Mouse (Mus musculus): Measurements from ENCODE around the gene Cacna1f. TPM values are rescaled to one million over a fixed set of nuclear protein-coding genes. Genes with fewer than 3 reads are reported as not detected.

Gene Cacna1f
- total and polyA plus RNA-seq, 2 experiments: under 0.01 to 0.04 TPM

DNA sequence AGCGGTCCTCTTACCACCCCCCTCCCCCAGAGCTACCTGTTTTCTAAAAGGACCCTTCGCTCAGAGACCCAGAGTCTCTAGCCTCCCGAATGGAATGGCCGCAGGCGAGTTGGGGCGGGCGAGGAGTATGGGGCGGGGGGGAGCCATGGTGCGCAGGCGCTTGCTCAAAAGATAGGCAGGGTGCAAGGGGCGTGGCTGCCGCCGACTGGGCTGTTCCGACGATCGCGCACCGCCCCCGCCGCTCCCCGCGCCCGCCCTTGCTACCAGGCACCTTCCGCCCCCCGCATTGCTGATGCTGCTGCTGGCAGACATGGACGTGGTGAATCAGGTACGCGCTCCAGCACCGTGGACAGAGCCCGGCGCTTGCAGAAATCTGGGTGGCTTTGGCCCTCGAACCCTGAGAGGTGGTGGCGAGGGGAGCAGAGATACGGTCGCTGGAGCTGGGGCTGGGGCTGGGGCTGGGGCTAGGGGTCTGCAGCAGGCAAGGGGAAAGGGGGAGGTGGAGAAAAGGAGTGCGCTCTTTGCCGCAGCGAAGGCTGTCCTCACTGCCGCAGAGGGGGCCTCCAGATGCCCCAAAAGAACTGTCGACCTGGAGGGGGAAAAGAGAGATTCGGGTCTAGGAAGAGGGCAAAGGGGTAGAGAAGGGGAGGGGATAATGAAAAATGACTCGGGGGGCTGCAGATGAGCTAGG lies 31.7 kb downstream of the Cacna1f start, which contains the start of gene Syp:
Gene Syp (plus strand): TSS at position 71 of the 691 bp plus-strand sequence.
- H3K27me3 ChIP-seq (ENCODE audit: control insufficient read depth, insufficient read depth, low read length): no peaks in the 10 kb centered on the region; the same call in 1 of the 2 replicates
- no peak within 1 kb of the TSS for H3K9ac ChIP-seq (ENCODE audit: low read depth, low read length)
- peak within 1 kb of the TSS; percentile 35; the same call in 1 of the 2 replicates for H3K4me3 ChIP-seq (ENCODE audit: insufficient read depth, low read depth, low read length)
- 1% methylated on average over 40 of the region's 42 CpGs for WGBS
- TF ChIP-seq CTCF (IDR thresholded peaks at IDR 0.05; ENCODE audit: low read depth, low read length): no peak
- no peak for TF ChIP-seq POLR2A (IDR thresholded peaks at IDR 0.05; ENCODE audit: extremely low read depth, insufficient read depth, low read length)
- no peaks in the 10 kb centered on the region for H3K79me2 ChIP-seq (ENCODE audit: control insufficient read depth, insufficient read depth, low read length)
- H3K4me1 ChIP-seq (ENCODE audit: control insufficient read depth, insufficient read depth, low read length): no peaks in the 10 kb centered on the region
- no peaks in the 10 kb centered on the region for H3K36me3 ChIP-seq (ENCODE audit: control insufficient read depth, insufficient read depth, low read length)
- no peak within 1 kb of the TSS for H3K27ac ChIP-seq (replicated peaks; ENCODE audit: insufficient read depth, low read depth, low read length)
- no peak for DNase-seq (ENCODE audit: extremely low read depth, low read depth, low spot score)

DNA sequence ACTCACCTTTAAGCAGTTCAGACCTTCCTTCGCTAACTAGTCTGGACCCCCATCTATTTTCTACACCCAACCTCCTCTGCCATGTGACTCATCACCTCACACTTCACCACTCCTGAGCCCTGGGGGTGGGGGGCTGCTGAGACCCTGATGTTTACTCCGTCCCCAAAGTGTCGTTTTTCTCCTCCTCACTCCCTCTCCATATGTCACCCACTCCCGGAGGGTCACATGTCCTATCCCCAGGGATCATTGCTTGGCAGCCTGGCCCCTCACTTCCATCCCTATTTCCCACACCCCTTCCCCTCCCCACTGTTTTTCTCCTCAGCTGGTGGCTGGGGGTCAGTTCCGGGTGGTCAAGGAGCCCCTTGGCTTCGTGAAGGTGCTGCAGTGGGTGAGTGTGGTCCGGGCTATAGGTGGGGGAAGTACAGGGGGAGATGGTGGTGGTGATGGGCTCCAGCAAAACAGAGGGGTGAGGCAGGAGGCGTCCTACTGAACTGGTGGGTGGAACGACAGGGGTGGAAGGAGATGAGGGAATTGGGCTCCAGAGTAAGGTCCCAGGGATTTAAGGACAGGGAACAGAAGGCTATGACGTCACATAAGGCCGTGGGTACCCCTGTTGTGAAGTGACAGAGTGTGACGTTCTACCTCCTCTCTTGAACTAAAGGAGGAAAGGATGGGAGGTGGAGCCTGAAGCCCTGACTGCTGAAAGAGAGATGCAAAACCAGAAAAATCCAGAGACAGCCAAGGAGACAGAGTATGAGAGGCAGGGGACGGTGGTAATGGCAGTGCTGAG lies 32.8 kb downstream of the Cacna1f start:
- H3K4me1 ChIP-seq (ENCODE audit: control insufficient read depth, insufficient read depth, low read length): no peaks in the 10 kb centered on the region
- H3K4me3 ChIP-seq (ENCODE audit: insufficient read depth, low read depth, low read length): no peak overlapping the region
- H3K36me3 ChIP-seq (ENCODE audit: control insufficient read depth, insufficient read depth, low read length): no peaks in the 10 kb centered on the region
- DNase-seq (ENCODE audit: extremely low read depth, low read depth, low spot score): no peak
- H3K27ac ChIP-seq (replicated peaks; ENCODE audit: insufficient read depth, low read depth, low read length): no peak overlapping the region
- H3K79me2 ChIP-seq (ENCODE audit: control insufficient read depth, insufficient read depth, low read length): no peaks in the 10 kb centered on the region
- H3K9ac ChIP-seq (ENCODE audit: low read depth, low read length): no peak overlapping the region
- H3K27me3 ChIP-seq (ENCODE audit: control insufficient read depth, insufficient read depth, low read length): no peaks in the 10 kb centered on the region; the same call in 1 of the 2 replicates
- TF ChIP-seq POLR2A (IDR thresholded peaks at IDR 0.05; ENCODE audit: extremely low read depth, insufficient read depth, low read length) (no peak), CTCF (IDR thresholded peaks at IDR 0.05; ENCODE audit: low read depth, low read length) (no peak)
- 13% methylated on average over 13 of the region's 13 CpGs for WGBS

DNA sequence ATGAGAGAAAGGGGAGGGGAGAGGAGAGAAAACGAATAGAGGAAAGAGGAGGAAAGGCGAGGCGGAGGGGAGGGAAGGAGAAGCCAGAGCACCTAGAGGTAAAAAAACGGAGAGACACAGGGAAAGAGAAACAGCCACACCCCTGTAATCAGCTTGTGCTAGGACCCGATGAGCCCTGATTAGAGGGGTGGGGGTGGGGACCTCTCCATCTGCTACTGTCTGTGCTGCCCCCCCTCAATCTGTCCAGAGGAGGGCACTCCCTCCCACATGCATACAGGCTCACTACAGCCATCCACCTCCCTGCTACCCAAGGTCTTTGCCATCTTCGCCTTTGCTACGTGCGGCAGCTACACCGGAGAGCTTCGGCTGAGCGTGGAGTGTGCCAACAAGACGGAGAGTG lies 33.9 kb downstream of the Cacna1f start:
- Histone ChIP-seq H3K27ac (replicated peaks; ENCODE audit: insufficient read depth, low read depth, low read length) (no peak overlapping the region), H3K36me3 (ENCODE audit: control insufficient read depth, insufficient read depth, low read length) (no peaks in the 10 kb centered on the region), H3K79me2 (ENCODE audit: control insufficient read depth, insufficient read depth, low read length) (no peaks in the 10 kb centered on the region), H3K4me3 (ENCODE audit: insufficient read depth, low read depth, low read length) (no peak overlapping the region), H3K9ac (ENCODE audit: low read depth, low read length) (no peak overlapping the region), H3K27me3 (ENCODE audit: control insufficient read depth, insufficient read depth, low read length) (no peaks in the 10 kb centered on the region; the same call in 1 of the 2 replicates), H3K4me1 (ENCODE audit: control insufficient read depth, insufficient read depth, low read length) (no peaks in the 10 kb centered on the region)
- 37% methylated on average over 11 of the region's 12 CpGs for WGBS
- no peak for DNase-seq (ENCODE audit: extremely low read depth, low read depth, low spot score)
- TF ChIP-seq POLR2A (IDR thresholded peaks at IDR 0.05; ENCODE audit: extremely low read depth, insufficient read depth, low read length) (no peak), CTCF (IDR thresholded peaks at IDR 0.05; ENCODE audit: low read depth, low read length) (no peak)

DNA sequence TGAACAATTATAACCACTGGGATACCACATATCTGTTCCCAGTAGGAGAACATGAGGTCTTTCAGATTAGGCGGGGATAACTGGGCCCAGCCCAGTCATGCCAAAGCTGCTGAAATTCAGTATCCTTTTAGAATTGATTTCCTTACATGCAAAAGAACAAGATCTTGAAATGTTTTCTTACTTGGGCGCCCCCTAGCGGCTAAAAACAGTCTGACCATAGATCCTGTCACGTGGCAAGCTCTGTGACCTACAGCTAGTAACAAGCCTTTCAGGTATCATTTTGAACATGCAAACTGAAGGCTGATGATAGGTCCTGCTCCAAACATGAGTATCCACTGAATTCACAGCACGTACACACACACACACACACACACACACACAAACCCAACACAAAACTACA lies 38.5 kb downstream of the Cacna1f start:
- no peak overlapping the region for H3K27ac ChIP-seq (replicated peaks; ENCODE audit: insufficient read depth, low read depth, low read length)
- peaks cover 3% of the 10 kb centered on the region; the same call in 1 of the 2 replicates for H3K4me1 ChIP-seq (ENCODE audit: control insufficient read depth, insufficient read depth, low read length)
- H3K36me3 ChIP-seq (ENCODE audit: control insufficient read depth, insufficient read depth, low read length): no peaks in the 10 kb centered on the region
- WGBS: 11% methylated on average over 5 of the region's 5 CpGs
- TF ChIP-seq POLR2A (IDR thresholded peaks at IDR 0.05; ENCODE audit: extremely low read depth, insufficient read depth, low read length): no peak
- peak; percentile 44; the same call in 1 of the 2 replicates for TF ChIP-seq CTCF (IDR thresholded peaks at IDR 0.05; ENCODE audit: low read depth, low read length)
- no peak overlapping the region for H3K4me3 ChIP-seq (ENCODE audit: insufficient read depth, low read depth, low read length)
- no peak overlapping the region for H3K9ac ChIP-seq (ENCODE audit: low read depth, low read length)
- H3K79me2 ChIP-seq (ENCODE audit: control insufficient read depth, insufficient read depth, low read length): no peaks in the 10 kb centered on the region
- no peaks in the 10 kb centered on the region for H3K27me3 ChIP-seq (ENCODE audit: control insufficient read depth, insufficient read depth, low read length)
- peak; percentile 65 for DNase-seq (ENCODE audit: extremely low read depth, low read depth, low spot score)

DNA sequence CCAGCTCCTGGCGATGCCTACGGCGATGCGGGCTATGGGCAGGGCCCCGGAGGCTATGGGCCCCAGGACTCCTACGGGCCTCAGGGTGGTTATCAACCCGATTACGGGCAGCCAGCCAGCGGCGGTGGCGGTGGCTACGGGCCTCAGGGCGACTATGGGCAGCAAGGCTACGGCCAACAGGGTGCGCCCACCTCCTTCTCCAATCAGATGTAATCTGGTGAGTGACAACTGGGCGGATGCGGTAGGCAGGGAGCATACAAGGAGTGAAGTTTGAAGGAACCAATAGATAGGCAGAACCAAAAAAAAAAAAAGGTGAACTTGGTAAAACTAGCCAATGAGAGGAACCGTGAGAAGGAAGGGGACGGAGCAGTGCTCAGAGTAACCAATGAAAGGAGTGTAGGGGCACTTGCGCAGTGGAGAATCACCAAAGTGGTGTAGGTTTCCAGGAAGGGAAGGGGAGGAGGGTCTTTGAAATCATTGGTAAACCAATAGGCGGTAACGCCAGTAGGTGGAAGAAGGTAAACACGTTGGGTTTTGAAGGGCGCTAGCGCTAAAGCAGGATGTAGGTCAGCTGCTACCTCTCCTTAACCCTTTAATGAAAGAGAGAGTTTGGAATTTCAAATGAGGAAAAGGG lies 41.9 kb downstream of the Cacna1f start:
- TF ChIP-seq POLR2A (IDR thresholded peaks at IDR 0.05; ENCODE audit: extremely low read depth, insufficient read depth, low read length): peak; percentile 59; the same call in 1 of the 2 replicates
- no peak for TF ChIP-seq CTCF (IDR thresholded peaks at IDR 0.05; ENCODE audit: low read depth, low read length)
- Histone ChIP-seq H3K4me3 (ENCODE audit: insufficient read depth, low read depth, low read length) (peak overlapping the region; percentile 66), H3K27me3 (ENCODE audit: control insufficient read depth, insufficient read depth, low read length) (no peaks in the 10 kb centered on the region), H3K4me1 (ENCODE audit: control insufficient read depth, insufficient read depth, low read length) (peaks cover 3% of the 10 kb centered on the region; the same call in 1 of the 2 replicates), H3K27ac (replicated peaks; ENCODE audit: insufficient read depth, low read depth, low read length) (peak overlapping the region; percentile 95), H3K36me3 (ENCODE audit: control insufficient read depth, insufficient read depth, low read length) (no peaks in the 10 kb centered on the region), H3K9ac (ENCODE audit: low read depth, low read length) (peak overlapping the region; percentile 87), H3K79me2 (ENCODE audit: control insufficient read depth, insufficient read depth, low read length) (no peaks in the 10 kb centered on the region)
- peak; percentile 97 for DNase-seq (ENCODE audit: extremely low read depth, low read depth, low spot score)
- WGBS: under 1% methylated on average over 25 of the region's 25 CpGs
